Mouse (Mus musculus) kidney, adult 11 months (tissue): ENCODE data around the gene Tom1l2.

Experiments used
- DNase-seq: peaks from one replicate; pipeline ENCODE4 v3.0.0; 2022

The Tom1l2 gene

GRCm38 (mm10) chr11:60345868-60346267, 6.8 kb downstream of the Tom1l2 start:
- no peak for DNase-seq

- DNase-seq: peak; percentile 31
Measured at GRCm38 (mm10) chr11:60339361-60339760, 13.3 kb downstream of the Tom1l2 start.

- DNase-seq: no peak
Measured at GRCm38 (mm10) chr11:60338291-60338690, 14.4 kb downstream of the Tom1l2 start.

GRCm38 (mm10) chr11:60335771-60336170, 16.9 kb downstream of the Tom1l2 start:
- DNase-seq: no peak

- DNase-seq: no peak
Measured at GRCm38 (mm10) chr11:60334124-60334523, 18.6 kb downstream of the Tom1l2 start.

GRCm38 (mm10) chr11:60333461-60333860, 19.2 kb downstream of the Tom1l2 start:
- DNase-seq: no peak

GRCm38 (mm10) chr11:60330551-60330950, 22.2 kb downstream of the Tom1l2 start:
- no peak for DNase-seq

GRCm38 (mm10) chr11:60323731-60324130, 29.0 kb downstream of the Tom1l2 start:
- DNase-seq: no peak

- peak; percentile 64 for DNase-seq
Measured at GRCm38 (mm10) chr11:60321438-60321837, 31.3 kb downstream of the Tom1l2 start.

GRCm38 (mm10) chr11:60320426-60321037, 32.2 kb downstream of the Tom1l2 start:
- DNase-seq: peak; percentile 43

- peak; percentile 58 for DNase-seq
Measured at GRCm38 (mm10) chr11:60319257-60320066, 33.2 kb downstream of the Tom1l2 start.

GRCm38 (mm10) chr11:60318716-60319115, 34.0 kb downstream of the Tom1l2 start:
- no peak for DNase-seq

- DNase-seq: peak; percentile 75
Measured at GRCm38 (mm10) chr11:60317376-60318102, 35.2 kb downstream of the Tom1l2 start.

GRCm38 (mm10) chr11:60316883-60317282, 35.8 kb downstream of the Tom1l2 start:
- DNase-seq: no peak

GRCm38 (mm10) chr11:60316250-60316649, 36.5 kb downstream of the Tom1l2 start:
- DNase-seq: peak; percentile 51

GRCm38 (mm10) chr11:60311025-60311854, 41.5 kb downstream of the Tom1l2 start:
- peak; percentile 90 for DNase-seq

- no peak for DNase-seq
Measured at GRCm38 (mm10) chr11:60309875-60310274, 42.8 kb downstream of the Tom1l2 start.

GRCm38 (mm10) chr11:60308506-60309116, 44.1 kb downstream of the Tom1l2 start:
- peak; percentile 82 for DNase-seq

- no peak for DNase-seq
Measured at GRCm38 (mm10) chr11:60308061-60308460, 44.6 kb downstream of the Tom1l2 start.

- DNase-seq: no peak
Measured at GRCm38 (mm10) chr11:60307375-60307825, 45.3 kb downstream of the Tom1l2 start.

GRCm38 (mm10) chr11:60306834-60307233, 45.9 kb downstream of the Tom1l2 start:
- DNase-seq: no peak

- no peak for DNase-seq
Measured at GRCm38 (mm10) chr11:60305611-60306010, 47.1 kb downstream of the Tom1l2 start.
